Mouse (Mus musculus): ENCODE measurements around the gene Tnc. TPM values are rescaled to one million over a fixed set of nuclear protein-coding genes. Genes with fewer than 3 reads are reported as not detected.
A peak's percentile ranks its signal among the peaks of the same experiment; 100 is the strongest.

Gene Tnc
- total and polyA plus RNA-seq, 3 experiments: 4.2 to 4.9 (median 4.7) TPM

- DNase-seq: peak; percentile 24
Observed at GRCm38 (mm10) chr4:64025591-64025990, 21.2 kb downstream of the Tnc start.

DNA sequence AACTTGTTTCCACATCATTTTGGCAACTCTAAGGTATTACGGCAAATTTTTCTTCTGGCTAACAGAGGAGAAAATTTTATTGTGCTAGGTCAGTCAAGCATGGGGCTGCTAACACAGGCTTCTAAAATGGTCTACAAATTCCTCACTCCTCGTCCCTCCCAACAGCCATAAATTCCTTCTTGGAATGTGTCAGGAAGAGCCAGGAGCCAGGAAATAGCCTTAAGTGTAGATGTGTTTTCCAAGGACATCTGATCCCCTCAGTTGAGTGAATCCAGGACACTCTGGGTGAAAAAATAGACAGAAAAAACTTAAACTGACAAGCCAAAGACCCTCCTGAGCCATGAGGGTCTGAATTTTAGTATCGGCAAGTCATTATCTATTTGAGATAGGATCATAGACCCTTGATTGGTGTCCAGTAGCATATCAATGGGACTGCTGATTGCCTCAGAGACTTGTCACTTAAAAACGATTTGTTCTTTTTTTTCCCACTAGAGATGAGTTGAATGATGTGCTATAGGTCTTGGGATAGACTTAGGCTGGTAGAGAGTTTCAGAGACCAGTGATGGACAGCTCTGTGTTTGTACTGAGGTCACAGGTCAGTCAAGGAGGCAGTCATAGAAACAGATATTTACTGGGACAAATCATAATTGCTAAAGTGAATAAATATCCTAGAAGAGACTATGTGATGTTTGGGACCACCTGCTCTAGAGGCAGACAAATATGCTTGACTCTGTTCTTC, 22.6 kb downstream of the Tnc start:
- no peak for DNase-seq

DNA sequence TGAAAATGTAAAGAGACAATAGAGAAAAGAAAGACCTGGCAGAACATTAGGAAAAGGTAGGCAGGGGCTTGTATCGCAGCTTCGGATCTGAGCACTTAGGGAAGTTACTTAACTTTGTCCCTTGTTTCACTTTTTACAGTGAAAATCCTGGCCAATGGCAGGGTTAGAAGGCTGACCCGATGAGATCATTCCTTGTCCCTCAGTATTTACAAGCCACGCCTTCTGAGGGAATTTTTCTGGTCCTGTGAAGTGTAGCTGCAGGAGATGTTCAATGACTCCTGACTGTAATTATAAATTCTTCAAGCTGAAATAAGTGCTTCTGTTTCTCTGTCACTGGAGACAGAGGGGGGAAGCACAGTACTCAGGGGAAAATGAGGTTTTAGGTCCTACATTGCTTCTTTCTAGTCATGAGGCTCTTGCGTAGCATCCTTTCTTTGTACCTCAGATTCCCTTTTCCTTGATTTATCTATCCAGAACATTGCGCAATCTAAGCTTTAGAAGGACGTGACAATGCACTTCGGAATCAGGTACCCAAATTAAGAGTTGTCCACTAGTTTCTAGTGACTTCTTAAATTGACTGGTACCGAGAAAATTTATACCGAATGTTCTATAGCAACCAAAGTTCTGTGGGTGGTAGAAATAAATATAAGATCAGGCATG, 25.8 kb downstream of the Tnc start:
- no peak for DNase-seq

GRCm38 (mm10) chr4:64020151-64020550, 26.7 kb downstream of the Tnc start:
- no peak for DNase-seq

DNA sequence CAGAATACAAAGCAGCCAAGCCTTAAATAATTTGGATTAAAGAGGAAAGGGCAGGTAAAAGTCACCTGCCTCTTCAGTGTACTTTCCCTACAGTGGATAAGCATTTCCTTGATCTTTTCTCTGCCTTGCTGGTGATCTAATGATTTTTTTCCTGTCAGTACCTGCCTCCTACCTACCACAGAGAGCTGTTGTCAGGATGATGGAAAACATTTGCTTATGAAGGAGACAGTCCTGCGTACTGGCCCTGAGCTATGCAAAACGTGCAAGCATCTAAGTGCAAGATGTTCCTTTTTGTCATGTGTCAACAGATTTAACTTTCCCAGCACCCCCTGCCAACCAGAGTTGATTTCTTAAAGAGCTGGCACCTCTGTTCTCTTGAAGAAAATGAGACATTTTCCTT, 35.5 kb downstream of the Tnc start:
- DNase-seq: no peak

GRCm38 (mm10) chr4:64009936-64010335, 36.9 kb downstream of the Tnc start:
- DNase-seq: no peak

- no peak for DNase-seq
Observed at GRCm38 (mm10) chr4:64005198-64005597, 41.6 kb downstream of the Tnc start.

GRCm38 (mm10) chr4:64003677-64004076, 43.1 kb downstream of the Tnc start:
- peak; percentile 32 for DNase-seq

GRCm38 (mm10) chr4:64002168-64002567, 44.6 kb downstream of the Tnc start:
- no peak for DNase-seq

- peak; percentile 21 for DNase-seq
Observed at GRCm38 (mm10) chr4:64000788-64001187, 46.0 kb downstream of the Tnc start.

- no peak for DNase-seq
Observed at GRCm38 (mm10) chr4:64000293-64000692, 46.5 kb downstream of the Tnc start.

DNA sequence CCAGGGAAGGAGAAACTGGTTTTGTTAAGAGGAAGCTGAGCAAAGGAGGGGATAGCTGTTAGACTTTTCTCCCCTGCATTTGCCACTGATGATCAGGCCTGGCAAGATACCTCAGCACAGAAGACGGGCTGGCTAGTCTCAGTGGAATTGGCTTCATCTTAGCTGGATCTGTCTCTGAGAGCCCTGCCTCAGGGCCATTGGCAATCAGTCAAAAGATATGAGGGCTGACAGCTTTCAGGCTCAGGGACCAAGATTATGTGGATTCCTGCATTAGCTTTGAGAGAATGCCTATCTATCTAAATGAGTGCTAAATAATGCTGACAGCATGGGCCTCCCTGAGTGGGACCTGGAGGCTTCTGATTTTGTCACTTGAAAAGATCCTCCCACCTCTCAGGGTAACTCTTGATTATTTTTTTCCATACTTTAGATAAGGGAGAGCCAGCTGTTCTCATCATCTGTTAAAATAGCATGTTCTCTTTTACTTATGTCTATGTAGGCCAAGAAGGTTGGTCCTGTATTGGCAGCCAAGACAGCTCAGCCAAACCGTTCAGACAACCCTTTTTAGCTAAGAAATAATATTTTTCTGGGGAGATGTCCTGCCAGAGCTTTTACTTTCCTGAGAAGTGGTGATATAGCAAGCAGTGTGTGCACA, 53.2 kb downstream of the Tnc start:
- peak; percentile 45 for DNase-seq

- DNase-seq: no peak
Observed at GRCm38 (mm10) chr4:63990216-63990615, 56.6 kb downstream of the Tnc start.

GRCm38 (mm10) chr4:63988090-63988489, 58.7 kb downstream of the Tnc start:
- no peak for DNase-seq

DNA sequence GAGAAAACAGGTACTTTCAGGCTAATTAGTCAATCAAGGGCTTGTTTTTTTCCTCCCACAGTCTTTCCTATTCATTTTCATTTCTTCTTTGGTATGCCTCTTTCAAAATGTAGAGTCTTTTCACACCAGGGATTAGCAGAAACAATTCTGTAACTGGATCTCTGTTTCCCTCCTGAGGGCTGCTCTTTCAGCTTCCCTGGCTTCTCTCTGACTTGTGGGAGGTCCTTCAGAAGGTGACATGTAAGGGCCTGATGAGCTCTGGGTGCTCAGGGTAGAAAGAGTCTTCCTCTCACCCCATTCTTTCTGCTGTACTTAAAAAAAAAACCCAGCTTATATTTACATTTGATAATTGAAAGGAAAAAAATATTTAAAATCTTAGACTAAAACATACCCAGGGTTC, 60.2 kb downstream of the Tnc start:
- no peak for DNase-seq

DNA sequence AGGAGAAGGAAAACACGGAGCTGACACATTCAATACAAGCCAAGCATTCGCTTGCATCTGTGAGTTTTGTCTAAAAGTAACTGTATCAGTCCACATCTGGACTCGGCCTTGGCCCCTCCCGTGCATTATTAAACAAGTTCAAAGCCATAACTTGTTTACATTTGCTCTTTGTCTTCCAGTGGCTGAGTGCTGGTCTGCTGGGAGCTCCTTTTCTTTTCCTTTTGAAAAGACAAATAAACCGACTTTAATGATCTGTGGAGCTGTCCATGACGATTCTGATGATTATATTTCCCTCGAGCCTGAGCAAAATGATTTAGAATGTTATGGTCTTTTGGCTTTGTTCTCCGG, 63.7 kb downstream of the Tnc start:
- no peak for DNase-seq

GRCm38 (mm10) chr4:63982425-63983097, 64.3 kb downstream of the Tnc start:
- no peak for DNase-seq

DNA sequence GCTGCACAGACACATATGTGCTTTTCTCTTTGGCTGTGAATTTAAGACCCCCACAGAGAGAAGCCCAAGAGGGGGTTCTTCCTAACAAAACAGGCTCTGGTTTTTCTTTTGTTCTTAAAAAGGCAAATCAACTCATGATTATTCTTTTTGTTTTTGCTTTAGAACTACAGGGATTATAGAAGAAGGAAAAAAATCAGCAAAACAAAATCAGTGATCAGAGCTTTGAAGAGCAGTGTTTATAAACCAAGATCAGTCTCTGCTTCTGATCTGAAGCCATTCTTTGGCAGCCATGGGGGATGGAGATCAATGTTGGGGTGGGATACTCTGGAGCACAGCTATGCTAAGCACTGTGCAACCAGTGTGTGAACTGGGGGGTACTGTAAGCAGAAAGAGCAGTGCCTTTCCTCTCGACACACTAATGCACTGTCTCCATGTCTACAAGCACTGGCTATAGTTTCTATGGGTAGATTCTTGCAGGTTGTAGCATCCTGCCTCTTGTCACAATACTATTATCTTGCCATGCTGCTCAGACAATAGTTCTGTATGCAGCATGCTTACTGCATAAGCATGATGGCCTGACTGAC, 66.5 kb downstream of the Tnc start:
- DNase-seq: no peak

- no peak for DNase-seq
Observed at GRCm38 (mm10) chr4:63979635-63980034, 67.2 kb downstream of the Tnc start.

DNA sequence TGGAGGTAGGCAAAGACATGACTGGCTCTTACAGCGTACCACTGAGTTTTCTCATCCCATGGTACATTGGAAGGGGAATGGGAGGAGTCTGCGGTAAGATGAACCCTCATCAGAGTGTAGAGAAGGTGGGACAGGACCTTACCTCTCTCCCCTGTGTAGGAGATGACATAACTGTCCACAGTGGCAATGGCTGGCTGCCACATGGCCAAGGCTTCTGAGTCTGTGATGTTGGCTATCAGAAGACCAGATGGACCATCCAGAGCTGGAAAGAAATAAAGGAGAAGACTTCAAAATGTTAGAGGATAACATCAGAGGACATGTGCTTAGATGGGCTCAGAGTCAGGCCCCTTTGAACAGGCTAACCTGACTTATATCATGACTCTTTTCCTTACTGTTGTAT, 74.3 kb downstream of the Tnc start:
- no peak for DNase-seq

GRCm38 (mm10) chr4:63971762-63972161, 75.1 kb downstream of the Tnc start:
- no peak for DNase-seq

DNA sequence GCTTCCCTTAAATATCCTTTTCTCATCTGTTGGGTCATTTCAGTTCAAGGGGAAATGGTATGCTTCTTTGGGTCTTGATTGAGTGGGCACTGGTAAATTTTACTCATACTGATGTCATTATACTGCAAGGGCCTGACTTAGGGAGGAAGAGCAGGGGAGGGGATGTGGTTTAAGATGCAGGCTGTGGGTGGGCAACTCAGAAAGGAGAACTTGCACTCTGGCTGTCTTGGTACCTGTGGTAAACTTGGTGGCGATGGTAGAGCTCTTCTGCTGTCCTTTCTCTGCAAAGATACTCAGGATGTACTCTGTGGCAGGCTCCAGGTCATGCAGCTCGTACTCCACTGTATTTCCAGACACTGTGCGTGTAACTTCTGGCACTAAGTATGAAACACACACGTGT, 75.9 kb downstream of the Tnc start:
- no peak for DNase-seq

DNA sequence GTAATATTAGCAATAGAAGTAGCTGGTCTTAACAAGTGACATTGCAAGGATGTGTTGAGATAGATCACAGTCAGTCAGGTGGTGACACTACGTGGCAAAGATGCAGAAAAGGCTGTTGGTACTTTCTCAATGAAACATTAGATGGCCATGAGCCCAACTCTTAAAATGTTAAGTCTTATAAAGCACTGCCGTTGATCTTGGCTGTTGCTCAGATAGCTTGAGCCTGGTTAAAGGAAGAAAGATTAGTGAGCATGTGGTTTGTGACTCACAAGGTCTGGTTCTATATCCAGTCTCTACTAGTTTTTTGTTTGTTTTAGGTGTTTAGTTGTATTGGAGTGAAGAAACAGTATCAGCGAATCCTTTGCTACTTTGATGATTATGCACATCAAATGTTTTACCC, 76.9 kb downstream of the Tnc start:
- no peak for DNase-seq

Measured in adrenal gland, adult 2 months (tissue).